Mouse (Mus musculus): Measurements from ENCODE around the gene Tgfbr3l. TPM values are rescaled to one million over a fixed set of nuclear protein-coding genes. Genes with fewer than 3 reads are reported as not detected.

Tgfbr3l gene
- total and polyA plus RNA-seq, 3 experiments: 4.5 to 35.0 (median 21.3) TPM

DNA sequence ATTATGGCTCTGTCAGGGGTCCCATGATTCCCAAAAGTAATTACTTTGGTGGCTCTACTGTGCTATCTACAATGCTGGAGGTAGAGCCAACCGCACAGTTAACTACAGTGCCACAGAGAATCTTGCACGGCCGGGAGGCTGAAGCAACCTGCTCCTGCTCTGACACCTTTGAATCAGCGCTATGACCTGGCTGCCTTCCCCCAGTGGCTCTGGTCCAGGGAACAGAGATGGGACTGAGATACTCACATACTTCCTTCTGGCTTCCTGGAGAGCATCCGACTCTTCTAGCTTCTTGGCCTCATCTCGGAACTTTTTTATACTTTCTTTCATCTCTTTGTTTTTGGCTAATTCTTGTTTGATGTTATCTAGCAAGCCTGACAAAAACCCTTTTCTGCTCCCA, 21.6 kb downstream of the Tgfbr3l start:
- Histone ChIP-seq H3K4me3 (ENCODE audit: low read depth, low read length) (no peak overlapping the region), H3K36me3 (replicated peaks) (peaks cover 94% of the 10 kb centered on the region), H3K9me3 (replicated peaks) (no peaks in the 10 kb centered on the region), H3K4me1 (ENCODE audit: insufficient read depth, low read depth, low read length) (peaks cover 24% of the 10 kb centered on the region), H3K27me3 (ENCODE audit: insufficient read depth, low read length) (no peaks in the 10 kb centered on the region)
- no peak for ATAC-seq (ENCODE audit: extremely low read depth, insufficient number of reproducible peaks, low FRiP score, poor library complexity, severe bottlenecking)
- TF ChIP-seq POLR2AphosphoS5 (IDR thresholded peaks at IDR 0.05; ENCODE audit: insufficient replicate concordance, low read depth, low read length) (no peak), GATA2 (IDR thresholded peaks at IDR 0.05; ENCODE audit: borderline replicate concordance, low read depth, low read length) (no peak), TAL1 (conservative IDR thresholded peaks at IDR 0.05; ENCODE audit: low read depth, low read length) (no peak), GATA1 (IDR thresholded peaks at IDR 0.05; ENCODE audit: borderline replicate concordance, low read length) (no peak), CTCF (IDR thresholded peaks at IDR 0.05; ENCODE audit: low read depth, low read length) (no peak)
- DNase-seq (ENCODE audit: low spot score): no peak

DNA sequence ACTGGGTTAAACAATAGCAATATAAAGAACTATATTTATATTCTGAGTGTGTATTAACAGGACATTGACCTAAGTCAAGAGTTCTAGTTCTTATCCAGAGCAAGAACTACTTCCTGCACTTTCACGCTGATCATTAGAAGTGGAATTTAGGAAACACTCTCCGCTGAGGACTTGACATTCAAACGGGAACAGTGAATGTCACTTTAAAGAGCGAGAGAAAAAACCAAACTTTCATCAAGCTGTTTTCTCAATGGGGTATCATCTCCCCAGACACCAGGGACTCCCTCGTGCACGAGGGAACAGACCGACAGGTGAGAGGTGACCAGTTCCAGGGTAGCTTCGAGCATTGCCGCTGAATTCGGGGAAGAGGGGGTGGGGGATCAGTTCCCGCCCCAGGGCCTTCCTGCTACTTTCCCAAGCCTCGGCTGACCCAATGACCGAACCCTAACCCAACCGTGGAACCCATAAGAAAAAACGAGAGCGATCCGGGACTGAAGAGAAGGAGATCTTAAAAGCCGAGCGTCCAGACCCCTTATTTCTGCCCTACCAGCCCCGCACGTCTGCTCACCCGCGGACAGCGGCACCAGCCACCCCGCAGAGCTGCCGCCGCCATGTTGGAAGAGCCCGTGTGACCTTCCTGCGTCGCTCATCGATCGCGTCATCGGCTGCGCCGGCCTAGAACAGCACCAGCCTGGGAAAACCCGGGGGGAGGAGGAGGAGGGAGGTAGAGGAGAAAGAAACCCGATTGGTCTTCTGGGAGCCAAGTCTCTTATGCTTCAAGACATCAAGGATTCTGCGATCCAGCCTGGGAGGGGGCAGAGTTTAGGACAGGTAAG, 27.5 kb downstream of the Tgfbr3l start, which contains the start of gene Timm44:
TSS of gene Timm44 (minus strand) at position 639 of the 836 bp plus-strand sequence.
- Histone ChIP-seq H3K9me3 (replicated peaks) (no peaks in the 10 kb centered on the region), H3K36me3 (replicated peaks) (peaks cover 35% of the 10 kb centered on the region), H3K27me3 (ENCODE audit: insufficient read depth, low read length) (no peaks in the 10 kb centered on the region), H3K4me3 (ENCODE audit: low read depth, low read length) (peak within 1 kb of the TSS; percentile 87), H3K4me1 (ENCODE audit: insufficient read depth, low read depth, low read length) (peaks cover 32% of the 10 kb centered on the region)
- ATAC-seq (ENCODE audit: extremely low read depth, insufficient number of reproducible peaks, low FRiP score, poor library complexity, severe bottlenecking): peak; percentile 95
- DNase-seq (ENCODE audit: low spot score): peak; percentile 87
- TF ChIP-seq GATA2 (IDR thresholded peaks at IDR 0.05; ENCODE audit: borderline replicate concordance, low read depth, low read length): no peak

DNA sequence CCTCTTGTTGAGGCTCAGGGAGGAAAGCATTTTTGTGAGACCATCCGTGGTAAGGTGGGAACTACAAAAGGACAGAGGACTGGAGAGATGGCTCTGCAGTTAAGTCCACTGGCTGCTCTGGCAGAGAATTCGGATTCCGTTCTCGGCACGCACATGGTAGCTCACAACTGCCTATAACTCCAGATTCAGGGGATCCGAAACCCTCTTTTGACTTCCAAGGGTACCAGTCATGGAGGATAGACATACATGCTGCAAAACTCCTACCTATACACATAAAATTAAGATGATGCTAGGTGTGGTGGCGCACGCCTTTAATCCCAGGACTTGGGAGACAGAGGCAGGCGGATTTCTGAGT, 28.1 kb downstream of the Tgfbr3l start:
- ATAC-seq (ENCODE audit: extremely low read depth, insufficient number of reproducible peaks, low FRiP score, poor library complexity, severe bottlenecking): no peak
- no peaks in the 10 kb centered on the region for H3K9me3 ChIP-seq (replicated peaks)
- TF ChIP-seq GATA1 (IDR thresholded peaks at IDR 0.05; ENCODE audit: borderline replicate concordance, low read length): no peak
- TF ChIP-seq CTCF (IDR thresholded peaks at IDR 0.05; ENCODE audit: low read depth, low read length): no peak
- no peak for TF ChIP-seq GATA2 (IDR thresholded peaks at IDR 0.05; ENCODE audit: borderline replicate concordance, low read depth, low read length)
- no peak for TF ChIP-seq POLR2AphosphoS5 (IDR thresholded peaks at IDR 0.05; ENCODE audit: insufficient replicate concordance, low read depth, low read length)
- TF ChIP-seq TAL1 (conservative IDR thresholded peaks at IDR 0.05; ENCODE audit: low read depth, low read length): no peak
- peaks cover 32% of the 10 kb centered on the region for H3K4me1 ChIP-seq (ENCODE audit: insufficient read depth, low read depth, low read length)
- peaks cover 31% of the 10 kb centered on the region for H3K36me3 ChIP-seq (replicated peaks)
- no peaks in the 10 kb centered on the region for H3K27me3 ChIP-seq (ENCODE audit: insufficient read depth, low read length)
- no peak for DNase-seq (ENCODE audit: low spot score)
- peak overlapping the region; percentile 87 for H3K4me3 ChIP-seq (ENCODE audit: low read depth, low read length)

DNA sequence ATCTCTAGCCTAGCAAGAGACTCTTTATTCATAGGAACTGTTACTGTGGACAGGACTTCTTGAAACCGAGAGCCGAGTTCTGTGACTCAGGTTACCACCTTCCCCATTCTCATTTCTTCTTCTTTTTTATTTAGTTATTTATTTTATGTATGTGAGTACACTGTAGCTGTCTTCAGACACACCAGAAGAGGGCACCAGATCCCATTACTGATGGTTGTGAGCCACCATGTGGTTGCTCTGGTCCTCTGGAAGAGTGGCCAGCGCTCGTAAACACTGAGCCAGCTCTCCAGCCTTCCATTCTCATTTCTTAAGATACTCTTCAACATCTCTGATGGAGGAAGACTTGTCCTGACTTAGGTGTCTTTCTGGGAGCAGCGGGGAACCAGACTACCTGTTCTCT, 44.7 kb downstream of the Tgfbr3l start:
- Histone ChIP-seq H3K9me3 (replicated peaks) (no peaks in the 10 kb centered on the region), H3K4me1 (ENCODE audit: insufficient read depth, low read depth, low read length) (no peaks in the 10 kb centered on the region; the same call in 1 of the 2 replicates), H3K27me3 (ENCODE audit: insufficient read depth, low read length) (no peaks in the 10 kb centered on the region), H3K36me3 (replicated peaks) (peaks cover 94% of the 10 kb centered on the region), H3K4me3 (ENCODE audit: low read depth, low read length) (no peak overlapping the region)
- ATAC-seq (ENCODE audit: extremely low read depth, insufficient number of reproducible peaks, low FRiP score, poor library complexity, severe bottlenecking): no peak
- TF ChIP-seq CTCF (IDR thresholded peaks at IDR 0.05; ENCODE audit: low read depth, low read length) (no peak), POLR2AphosphoS5 (IDR thresholded peaks at IDR 0.05; ENCODE audit: insufficient replicate concordance, low read depth, low read length) (no peak), GATA1 (IDR thresholded peaks at IDR 0.05; ENCODE audit: borderline replicate concordance, low read length) (no peak), TAL1 (conservative IDR thresholded peaks at IDR 0.05; ENCODE audit: low read depth, low read length) (no peak), GATA2 (IDR thresholded peaks at IDR 0.05; ENCODE audit: borderline replicate concordance, low read depth, low read length) (no peak)
- no peak for DNase-seq (ENCODE audit: low spot score)

DNA sequence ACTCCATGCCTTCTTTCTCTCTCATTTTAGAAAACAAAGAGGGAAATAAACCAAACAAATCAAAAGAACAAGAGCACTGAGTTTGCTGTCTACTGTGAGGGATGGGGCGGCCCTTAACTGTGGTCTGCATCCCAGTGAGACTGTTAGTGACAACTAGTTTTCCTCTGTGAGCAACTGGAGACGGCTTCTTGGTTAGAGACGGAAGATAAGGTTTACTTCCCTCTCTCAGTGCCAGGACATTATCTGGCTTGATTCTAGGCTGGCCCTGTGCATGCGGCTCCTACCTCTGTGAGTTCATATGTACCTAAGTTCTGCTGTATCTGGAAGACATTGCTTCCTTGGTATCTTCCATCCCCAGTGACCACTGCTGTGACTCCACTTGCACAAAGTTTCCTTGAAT, 49.8 kb downstream of the Tgfbr3l start:
- TF ChIP-seq POLR2AphosphoS5 (IDR thresholded peaks at IDR 0.05; ENCODE audit: insufficient replicate concordance, low read depth, low read length) (no peak), GATA2 (IDR thresholded peaks at IDR 0.05; ENCODE audit: borderline replicate concordance, low read depth, low read length) (no peak), CTCF (IDR thresholded peaks at IDR 0.05; ENCODE audit: low read depth, low read length) (no peak), GATA1 (IDR thresholded peaks at IDR 0.05; ENCODE audit: borderline replicate concordance, low read length) (no peak), TAL1 (conservative IDR thresholded peaks at IDR 0.05; ENCODE audit: low read depth, low read length) (no peak)
- no peaks in the 10 kb centered on the region for H3K27me3 ChIP-seq (ENCODE audit: insufficient read depth, low read length)
- ATAC-seq (ENCODE audit: extremely low read depth, insufficient number of reproducible peaks, low FRiP score, poor library complexity, severe bottlenecking) (no peak), DNase-seq (ENCODE audit: low spot score) (no peak)
- H3K36me3 ChIP-seq (replicated peaks): peaks cover 95% of the 10 kb centered on the region
- H3K4me3 ChIP-seq (ENCODE audit: low read depth, low read length): no peak overlapping the region
- no peaks in the 10 kb centered on the region for H3K9me3 ChIP-seq (replicated peaks)
- peaks cover 13% of the 10 kb centered on the region; the same call in 1 of the 2 replicates for H3K4me1 ChIP-seq (ENCODE audit: insufficient read depth, low read depth, low read length)

Other genes starting within 250 kb of the Tgfbr3l start
- gene Cd209f, start 142.4 kb upstream of the Tgfbr3l start, total RNA-seq (2014; fragmentation: Nextera tagmentation): not detected in 2 replicates
- gene Cd209f, start 142.4 kb upstream of the Tgfbr3l start, total RNA-seq (2017): 0.38 TPM in 1 of 2 replicates, not detected in the other
- gene Cd209f, start 142.4 kb upstream of the Tgfbr3l start, polyA plus RNA-seq (2012): 0.04 TPM in 1 of 2 replicates, not detected in the other
- gene Cd209g, start 114.1 kb upstream of the Tgfbr3l start, total RNA-seq (2014; fragmentation: Nextera tagmentation): not detected in 2 replicates
- 0.05 and 0.06 TPM in 2 replicates for gene Cd209g, start 114.1 kb upstream of the Tgfbr3l start, total RNA-seq (2017)
- not detected in 2 replicates for gene Cd209g, start 114.1 kb upstream of the Tgfbr3l start, polyA plus RNA-seq (2012)
- gene Evi5l, start 81.6 kb upstream of the Tgfbr3l start, total RNA-seq (2014; fragmentation: Nextera tagmentation): 12.7 and 12.8 TPM in 2 replicates
- 8.5 and 13.1 TPM in 2 replicates for gene Evi5l, start 81.6 kb upstream of the Tgfbr3l start, total RNA-seq (2017)
- gene Evi5l, start 81.6 kb upstream of the Tgfbr3l start, polyA plus RNA-seq (2012): 9.7 and 11.5 TPM in 2 replicates
- gene Prr36, start 30.8 kb upstream of the Tgfbr3l start, total RNA-seq (2014; fragmentation: Nextera tagmentation): 0.29 and 0.60 TPM in 2 replicates
- 0.16 and 0.23 TPM in 2 replicates for gene Prr36, start 30.8 kb upstream of the Tgfbr3l start, total RNA-seq (2017)
- gene Prr36, start 30.8 kb upstream of the Tgfbr3l start, polyA plus RNA-seq (2012): 0.23 and 0.36 TPM in 2 replicates
- 0.19 and 0.23 TPM in 2 replicates for gene Lrrc8e, start 21.4 kb upstream of the Tgfbr3l start, total RNA-seq (2014; fragmentation: Nextera tagmentation)
- 0.93 and 2.6 TPM in 2 replicates for gene Lrrc8e, start 21.4 kb upstream of the Tgfbr3l start, total RNA-seq (2017)
- 0.02 and 0.04 TPM in 2 replicates for gene Lrrc8e, start 21.4 kb upstream of the Tgfbr3l start, polyA plus RNA-seq (2012)
- 35.3 and 42.2 TPM in 2 replicates for gene Map2k7, start 9.5 kb upstream of the Tgfbr3l start, total RNA-seq (2014; fragmentation: Nextera tagmentation)
- gene Map2k7, start 9.5 kb upstream of the Tgfbr3l start, total RNA-seq (2017): 32.1 and 34.4 TPM in 2 replicates
- 151 and 153 TPM in 2 replicates for gene Map2k7, start 9.5 kb upstream of the Tgfbr3l start, polyA plus RNA-seq (2012)
- gene Gm49320, start 9.3 kb upstream of the Tgfbr3l start, total RNA-seq (2014; fragmentation: Nextera tagmentation): 3.8 and 7.0 TPM in 2 replicates
- 0.23 TPM in 1 of 2 replicates, not detected in the other for gene Gm49320, start 9.3 kb upstream of the Tgfbr3l start, total RNA-seq (2017)
- 0.24 and 2.3 TPM in 2 replicates for gene Gm49320, start 9.3 kb upstream of the Tgfbr3l start, polyA plus RNA-seq (2012)
- gene Snapc2, start 4.9 kb downstream of the Tgfbr3l start, total RNA-seq (2014; fragmentation: Nextera tagmentation): 10.6 and 10.9 TPM in 2 replicates
- 9.1 and 13.5 TPM in 2 replicates for gene Snapc2, start 4.9 kb downstream of the Tgfbr3l start, total RNA-seq (2017)
- gene Snapc2, start 4.9 kb downstream of the Tgfbr3l start, polyA plus RNA-seq (2012): 49.5 and 66.0 TPM in 2 replicates
- gene Ctxn1, start 11.1 kb downstream of the Tgfbr3l start, total RNA-seq (2014; fragmentation: Nextera tagmentation): 2.1 TPM in 1 of 2 replicates, not detected in the other
- 0.11 and 0.29 TPM in 2 replicates for gene Ctxn1, start 11.1 kb downstream of the Tgfbr3l start, total RNA-seq (2017)
- gene Ctxn1, start 11.1 kb downstream of the Tgfbr3l start, polyA plus RNA-seq (2012): 1.6 and 2.0 TPM in 2 replicates
- 81.8 and 94.6 TPM in 2 replicates for gene Timm44, start 27.7 kb downstream of the Tgfbr3l start, total RNA-seq (2014; fragmentation: Nextera tagmentation)
- gene Timm44, start 27.7 kb downstream of the Tgfbr3l start, total RNA-seq (2017): 113 and 123 TPM in 2 replicates
- gene Timm44, start 27.7 kb downstream of the Tgfbr3l start, polyA plus RNA-seq (2012): 65.3 and 81.1 TPM in 2 replicates
- 64.9 and 69.3 TPM in 2 replicates for gene Ccl25, start 77.0 kb downstream of the Tgfbr3l start, total RNA-seq (2014; fragmentation: Nextera tagmentation)
- 16.0 and 18.1 TPM in 2 replicates for gene Ccl25, start 77.0 kb downstream of the Tgfbr3l start, total RNA-seq (2017)
- gene Ccl25, start 77.0 kb downstream of the Tgfbr3l start, polyA plus RNA-seq (2012): 1.1 and 1.9 TPM in 2 replicates
- 162 and 168 TPM in 2 replicates for gene Elavl1, start 77.2 kb downstream of the Tgfbr3l start, total RNA-seq (2014; fragmentation: Nextera tagmentation)
- gene Elavl1, start 77.2 kb downstream of the Tgfbr3l start, total RNA-seq (2017): 92.5 and 98.1 TPM in 2 replicates
- 110 and 125 TPM in 2 replicates for gene Elavl1, start 77.2 kb downstream of the Tgfbr3l start, polyA plus RNA-seq (2012)
- not detected in 2 replicates for gene Cers4, start 244.8 kb downstream of the Tgfbr3l start, total RNA-seq (2014; fragmentation: Nextera tagmentation)
- 0.06 and 0.44 TPM in 2 replicates for gene Cers4, start 244.8 kb downstream of the Tgfbr3l start, total RNA-seq (2017)
- gene Cers4, start 244.8 kb downstream of the Tgfbr3l start, polyA plus RNA-seq (2012): 0.01 TPM in 1 of 2 replicates, not detected in the other